Mouse (Mus musculus) lung, adult 2 months (tissue): Measurements from ENCODE around the gene Iffo2.

Source experiments
- CTCF ChIP-seq: fragments of 200-500 bp; IDR thresholded peaks from 2 replicates; pipeline ENCODE4 v1.5.1; 2011; ENCODE audit warnings: mild to moderate bottlenecking, low read length, control low read depth; ENCODE audit not compliant: insufficient read depth
- POLR2A ChIP-seq: fragments of 200-500 bp; IDR thresholded peaks from 2 replicates; pipeline ENCODE4 v1.6.1; 2011; ENCODE audit warnings: low read depth, mild to moderate bottlenecking, control low read depth, low read length, borderline replicate concordance; ENCODE audit errors: extremely low read depth

DNA sequence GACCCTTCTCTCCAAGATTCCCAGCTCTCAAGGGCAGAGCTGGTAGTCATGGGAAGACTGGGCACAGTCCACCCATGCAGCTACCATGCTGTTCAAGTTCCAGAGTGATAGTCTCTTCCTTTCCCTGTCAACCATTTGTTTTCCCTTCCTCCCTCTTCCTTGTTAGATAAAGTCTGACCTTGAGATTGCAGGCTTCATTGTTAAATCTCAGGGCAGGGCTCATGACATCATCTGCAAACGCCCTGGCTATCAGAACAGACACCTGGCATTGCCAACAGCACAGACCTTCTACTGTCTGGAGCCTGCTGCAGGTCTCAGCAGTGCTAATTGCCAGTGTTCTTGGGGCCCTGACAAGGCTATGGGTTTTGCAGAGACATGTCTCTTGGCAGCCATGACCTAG is 48.9 kb upstream of the Iffo2 start:
- TF ChIP-seq CTCF (no peak), POLR2A (no peak)
